Mouse (Mus musculus) kidney, embryonic 15.5 days (tissue): ENCODE measurements at regions not wholly inside any gene's neighbourhood (a gene's known extent, or its start where the extent isn't known, plus 50 kb on each side); places are given as distances from the start of the nearest gene placed in this dataset.
A peak's percentile ranks its signal among the peaks of the same experiment; 100 is the strongest.
"Not testable (repeated sequence)": the region's sequence is repeated elsewhere in the genome, so short reads cannot be mapped to it uniquely, and the experiment has no call there.

Experiments
- ATAC-seq: fragments of 200-750 bp; cut with Nextera tagmentation; replicated peaks from 2 replicates; pipeline ENCODE4 v1.8.0; 2017; ENCODE audit warnings: moderate TSS enrichment; ENCODE audit not compliant: low FRiP score
- H3K27ac ChIP-seq: fragments of 300-500 bp; sonication (generic); 2 replicates; pipeline ENCODE4 v1.5.1; 2015; ENCODE audit warnings: mild to moderate bottlenecking, inconsistent platforms
- H3K27me3 ChIP-seq: fragments of 300-500 bp; sonication (generic); 2 replicates; pipeline ENCODE4 v1.6.1; 2015; ENCODE audit warnings: inconsistent platforms
- H3K36me3 ChIP-seq: fragments of 300-500 bp; sonication (generic); 2 replicates; pipeline ENCODE4 v1.6.1; 2015; ENCODE audit warnings: inconsistent platforms
- H3K4me1 ChIP-seq: fragments of 300-500 bp; sonication (generic); 2 replicates; pipeline ENCODE4 v1.6.1; 2015; ENCODE audit warnings: inconsistent platforms
- H3K4me2 ChIP-seq: fragments of 300-500 bp; sonication (generic); 2 replicates; pipeline ENCODE4 v1.6.1; 2015; ENCODE audit warnings: moderate library complexity, mild to moderate bottlenecking, inconsistent platforms
- H3K4me3 ChIP-seq: fragments of 300-500 bp; sonication (generic); replicated peaks from 2 replicates; pipeline ENCODE4 v1.5.1; 2015; ENCODE audit warnings: mild to moderate bottlenecking, inconsistent platforms
- H3K9ac ChIP-seq: fragments of 300-500 bp; sonication (generic); 2 replicates; pipeline ENCODE4 v1.6.1; 2015; ENCODE audit warnings: mild to moderate bottlenecking, inconsistent platforms
- H3K9me3 ChIP-seq: fragments of 300-500 bp; sonication (generic); replicated peaks from 2 replicates; pipeline ENCODE4 v1.6.1; 2016; ENCODE audit warnings: inconsistent platforms
- WGBS: fragments of 180-500 bp; shearing (Covaris S2); methylation state at CpG from one replicate; pipeline ENCODE4 v1.1.7; 2015; ENCODE audit warnings: mixed read lengths; 5-methylcytosine and 5-hydroxymethylcytosine counted together

GRCm38 (mm10) chr4:67141896-67142295 lies 314.5 kb downstream of the Tlr4 start:
- no peaks in the 10 kb centered on the region for H3K4me1 ChIP-seq
- no peak overlapping the region for H3K9ac ChIP-seq
- H3K4me3 ChIP-seq = no peak overlapping the region
- 67% methylated on average over 2 of the region's 2 CpGs for WGBS
- H3K27ac ChIP-seq = no peak overlapping the region
- no peaks in the 10 kb centered on the region for H3K27me3 ChIP-seq
- peak; percentile 81 for ATAC-seq
- no peaks in the 10 kb centered on the region for H3K36me3 ChIP-seq
- H3K4me2 ChIP-seq = no peak overlapping the region
- no peaks in the 10 kb centered on the region for H3K9me3 ChIP-seq

DNA sequence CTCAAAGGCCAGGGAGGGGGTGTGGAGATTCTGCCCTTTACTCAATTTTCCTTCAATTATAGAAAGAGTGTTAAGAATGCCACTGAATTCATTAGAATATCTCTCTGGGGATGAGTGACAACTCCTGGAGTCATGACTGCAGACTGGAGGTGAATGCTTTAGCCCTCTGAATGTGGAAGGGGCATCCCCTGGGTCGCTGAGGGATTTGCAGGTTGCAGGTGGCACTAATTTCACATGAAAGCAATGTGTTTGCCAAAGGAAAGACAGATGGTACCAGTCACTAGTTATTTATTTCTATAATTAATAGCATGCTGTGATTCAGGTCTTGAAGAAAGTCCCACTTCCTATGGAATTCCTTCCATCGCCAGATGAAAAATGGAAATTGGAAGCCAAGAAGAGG lies 321.1 kb downstream of the Tlr4 start:
- H3K4me2 ChIP-seq = no peak overlapping the region
- no peaks in the 10 kb centered on the region for H3K36me3 ChIP-seq
- H3K27ac ChIP-seq = no peak overlapping the region
- no peaks in the 10 kb centered on the region for H3K4me1 ChIP-seq
- 70% methylated on average over 2 of the region's 2 CpGs for WGBS
- no peak overlapping the region for H3K9ac ChIP-seq
- H3K27me3 ChIP-seq = no peaks in the 10 kb centered on the region
- no peaks in the 10 kb centered on the region for H3K9me3 ChIP-seq
- no peak overlapping the region for H3K4me3 ChIP-seq
- ATAC-seq = no peak

GRCm38 (mm10) chr4:67162673-67163072 lies 335.3 kb downstream of the Tlr4 start:
- Histone ChIP-seq H3K9ac (no peak overlapping the region), H3K9me3 (no peaks in the 10 kb centered on the region), H3K4me3 (no peak overlapping the region), H3K4me2 (no peak overlapping the region), H3K4me1 (no peaks in the 10 kb centered on the region), H3K36me3 (no peaks in the 10 kb centered on the region), H3K27me3 (no peaks in the 10 kb centered on the region), H3K27ac (no peak overlapping the region)
- 71% methylated on average over 3 of the region's 3 CpGs for WGBS
- ATAC-seq = peak; percentile 54; the same call in 1 of the 2 replicates

- WGBS = 53% methylated on average over 5 of the region's 5 CpGs
- no peak for ATAC-seq
Observed at GRCm38 (mm10) chr4:67167720-67168119, 340.3 kb downstream of the Tlr4 start.

DNA sequence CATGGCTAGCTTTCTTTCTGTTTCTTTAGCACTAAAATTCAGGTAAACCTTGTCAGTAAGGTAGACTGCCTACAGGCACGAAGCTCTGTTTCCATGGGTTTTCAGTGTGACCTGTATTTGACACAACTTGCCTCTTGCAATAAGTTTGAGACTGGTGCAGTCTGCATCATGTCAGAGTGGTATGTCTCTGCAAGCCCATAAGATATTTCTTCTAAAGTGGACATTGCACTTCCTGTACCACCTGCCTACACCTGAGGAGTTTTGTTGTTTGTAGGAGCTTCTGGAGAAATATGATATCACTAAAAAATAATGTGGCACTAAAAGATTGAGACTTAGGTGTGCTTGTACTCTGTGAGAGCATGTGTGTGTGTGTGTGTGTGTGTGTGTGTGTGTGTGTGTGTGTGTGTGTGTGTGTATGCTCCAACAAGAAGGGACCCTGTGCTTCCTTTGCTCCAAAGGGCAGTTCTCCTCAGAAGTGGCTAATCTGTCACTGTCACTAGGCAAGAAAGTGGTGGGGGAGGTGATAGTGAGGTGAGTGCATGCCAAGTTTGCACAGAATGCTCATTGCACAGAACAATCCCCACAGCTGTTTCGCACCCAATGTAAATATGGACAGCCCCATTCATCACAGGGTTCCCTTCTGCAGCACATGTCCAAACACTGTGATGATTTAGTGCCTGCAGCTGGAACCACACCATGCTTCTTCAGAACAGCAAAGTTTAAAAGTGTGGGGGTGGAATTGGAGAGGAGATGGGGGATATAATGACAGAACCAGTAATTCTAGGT lies 360.5 kb downstream of the Tlr4 start:
- ATAC-seq = peak; percentile 98
- no peak overlapping the region for H3K4me2 ChIP-seq
- no peaks in the 10 kb centered on the region for H3K9me3 ChIP-seq
- no peak overlapping the region for H3K4me3 ChIP-seq
- H3K27ac ChIP-seq = no peak overlapping the region
- 21% methylated on average over 2 of the region's 2 CpGs for WGBS
- no peaks in the 10 kb centered on the region for H3K36me3 ChIP-seq
- peaks cover 10% of the 10 kb centered on the region for H3K4me1 ChIP-seq
- H3K27me3 ChIP-seq = no peaks in the 10 kb centered on the region
- no peak overlapping the region for H3K9ac ChIP-seq

More at GRCm38 (mm10) chr4:67167720-67168119, 340.3 kb downstream of the Tlr4 start:
- Histone ChIP-seq H3K4me2 (no peak overlapping the region), H3K27me3 (no peaks in the 10 kb centered on the region), H3K36me3 (no peaks in the 10 kb centered on the region), H3K4me3 (no peak overlapping the region), H3K27ac (no peak overlapping the region), H3K9me3 (no peaks in the 10 kb centered on the region), H3K9ac (no peak overlapping the region), H3K4me1 (no peaks in the 10 kb centered on the region)

- Histone ChIP-seq H3K4me3 (no peak overlapping the region), H3K9me3 (no peaks in the 10 kb centered on the region)
- ATAC-seq = no peak
Observed at GRCm38 (mm10) chr4:67190536-67190935, 363.2 kb downstream of the Tlr4 start.

DNA sequence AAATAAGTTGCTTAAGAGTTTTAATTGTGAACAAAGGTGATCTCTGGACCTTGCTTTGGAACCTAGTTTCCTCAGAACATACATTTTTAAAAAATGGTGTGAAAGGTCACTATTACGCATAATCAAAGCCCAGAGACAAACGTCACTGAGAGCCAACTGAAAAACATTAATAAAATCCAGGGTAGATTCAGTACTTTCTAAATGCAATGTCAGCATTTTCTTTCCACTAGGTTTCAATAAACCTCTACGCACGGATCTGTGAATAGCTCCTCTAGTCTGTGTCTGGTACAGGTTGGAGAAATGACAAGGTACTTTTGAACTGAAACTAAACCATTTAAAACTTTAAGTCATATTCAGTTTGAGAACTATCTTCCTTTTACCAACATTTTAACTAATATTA lies 367.0 kb downstream of the Tlr4 start:
- Histone ChIP-seq H3K27me3 (no peaks in the 10 kb centered on the region), H3K27ac (no peak overlapping the region), H3K9me3 (no peaks in the 10 kb centered on the region), H3K4me3 (no peak overlapping the region), H3K4me2 (no peak overlapping the region), H3K36me3 (no peaks in the 10 kb centered on the region), H3K4me1 (no peaks in the 10 kb centered on the region), H3K9ac (no peak overlapping the region)
- WGBS = 71% methylated on average over 4 of the region's 4 CpGs
- no peak for ATAC-seq

More at GRCm38 (mm10) chr4:67190536-67190935, 363.2 kb downstream of the Tlr4 start:
- Histone ChIP-seq H3K27ac (no peak overlapping the region), H3K4me2 (no peak overlapping the region), H3K36me3 (no peaks in the 10 kb centered on the region), H3K4me1 (peaks cover 10% of the 10 kb centered on the region), H3K9ac (no peak overlapping the region), H3K27me3 (no peaks in the 10 kb centered on the region)

- Histone ChIP-seq H3K27ac (no peak overlapping the region), H3K4me2 (no peak overlapping the region), H3K27me3 (no peaks in the 10 kb centered on the region), H3K36me3 (no peaks in the 10 kb centered on the region), H3K9me3 (no peaks in the 10 kb centered on the region), H3K9ac (no peak overlapping the region), H3K4me1 (no peaks in the 10 kb centered on the region), H3K4me3 (no peak overlapping the region)
- WGBS = 91% methylated on average over 5 of the region's 5 CpGs
- ATAC-seq = no peak
Observed at GRCm38 (mm10) chr4:67196907-67197306, 369.5 kb downstream of the Tlr4 start.

GRCm38 (mm10) chr4:67208406-67208805 lies 381.0 kb downstream of the Tlr4 start:
- not testable (repeated sequence) for H3K4me1 ChIP-seq, H3K4me2 ChIP-seq, H3K27ac ChIP-seq, H3K27me3 ChIP-seq, ATAC-seq, H3K4me3 ChIP-seq, H3K36me3 ChIP-seq, H3K9me3 ChIP-seq, H3K9ac ChIP-seq

- no peaks in the 10 kb centered on the region for H3K27me3 ChIP-seq
- no peak overlapping the region for H3K4me2 ChIP-seq
- no peak for ATAC-seq
- WGBS = 59% methylated on average over 1 of the region's 1 CpGs
- H3K4me3 ChIP-seq = no peak overlapping the region
- no peaks in the 10 kb centered on the region for H3K36me3 ChIP-seq
- H3K9me3 ChIP-seq = no peaks in the 10 kb centered on the region
- no peak overlapping the region for H3K9ac ChIP-seq
- H3K4me1 ChIP-seq = no peaks in the 10 kb centered on the region
- H3K27ac ChIP-seq = no peak overlapping the region
Observed at GRCm38 (mm10) chr4:67213363-67213762, 386.0 kb downstream of the Tlr4 start.

- Histone ChIP-seq H3K9me3 (no peaks in the 10 kb centered on the region), H3K27ac (no peak overlapping the region), H3K4me3 (no peak overlapping the region), H3K4me1 (no peaks in the 10 kb centered on the region), H3K27me3 (no peaks in the 10 kb centered on the region), H3K9ac (no peak overlapping the region), H3K4me2 (no peak overlapping the region), H3K36me3 (no peaks in the 10 kb centered on the region)
- no peak for ATAC-seq
Observed at GRCm38 (mm10) chr4:67224533-67224932, 397.1 kb downstream of the Tlr4 start.

GRCm38 (mm10) chr4:67229214-67229613 lies 401.8 kb downstream of the Tlr4 start:
- H3K4me3 ChIP-seq = no peak overlapping the region
- H3K27ac ChIP-seq = no peak overlapping the region
- H3K9me3 ChIP-seq = no peaks in the 10 kb centered on the region
- no peaks in the 10 kb centered on the region for H3K36me3 ChIP-seq
- ATAC-seq = no peak
- no peak overlapping the region for H3K9ac ChIP-seq
- WGBS = 81% methylated on average over 3 of the region's 3 CpGs
- no peaks in the 10 kb centered on the region for H3K4me1 ChIP-seq
- no peaks in the 10 kb centered on the region for H3K27me3 ChIP-seq
- no peak overlapping the region for H3K4me2 ChIP-seq

DNA sequence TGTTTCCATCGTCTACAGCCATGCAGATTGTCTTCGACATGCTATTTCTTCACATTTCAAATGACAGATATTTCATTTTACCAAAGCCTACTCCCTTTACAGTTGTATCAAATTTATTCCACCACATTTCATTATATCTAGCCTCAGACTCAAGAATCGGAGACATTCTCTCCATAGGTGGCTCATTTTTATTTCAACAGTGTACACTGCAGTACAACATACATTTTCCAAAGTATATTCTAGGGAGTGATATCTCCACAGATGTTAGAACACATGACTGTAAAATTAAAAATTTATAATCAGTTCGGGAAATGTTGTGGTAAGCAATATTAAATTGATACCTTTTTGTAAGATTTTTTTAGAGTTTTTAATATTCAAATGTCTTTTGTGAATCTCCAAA lies 446.2 kb downstream of the Tlr4 start:
- WGBS = 89% methylated on average over 4 of the region's 4 CpGs
- Histone ChIP-seq H3K9me3 (no peaks in the 10 kb centered on the region), H3K36me3 (no peaks in the 10 kb centered on the region), H3K27ac (no peak overlapping the region), H3K4me1 (no peaks in the 10 kb centered on the region), H3K9ac (no peak overlapping the region), H3K4me3 (no peak overlapping the region), H3K4me2 (no peak overlapping the region), H3K27me3 (no peaks in the 10 kb centered on the region)
- no peak for ATAC-seq
